Mouse (Mus musculus): ENCODE measurements around the gene Serpina12.

DNA sequence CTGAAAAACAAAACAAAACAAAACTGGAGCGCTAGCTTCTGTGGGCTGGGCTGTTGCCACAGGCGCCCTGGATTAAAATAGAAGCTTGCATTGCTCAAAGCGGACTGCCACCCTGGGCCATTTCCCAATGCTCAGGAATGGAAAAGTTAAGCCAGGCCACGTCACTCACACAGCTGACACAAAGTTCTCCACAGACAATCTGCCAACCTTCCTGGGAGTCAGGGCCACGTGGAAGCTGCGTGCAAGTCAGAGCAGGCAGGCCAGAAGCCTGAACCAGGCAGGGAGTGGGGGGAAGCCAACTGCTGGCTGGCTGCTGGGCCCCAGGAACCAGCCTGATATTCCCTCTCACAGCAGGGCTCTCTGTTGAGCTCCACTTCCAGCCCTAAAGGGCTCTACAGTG, 2.8 kb downstream of the Serpina12 start:
- no peak for TF ChIP-seq ZNF384 (IDR thresholded peaks at IDR 0.05; ENCODE audit: low read depth, low read length)
- TF ChIP-seq MAFK (IDR thresholded peaks at IDR 0.05; ENCODE audit: insufficient read depth, low read depth, low read length): no peak
- TF ChIP-seq ZC3H11A (IDR thresholded peaks at IDR 0.05; ENCODE audit: borderline replicate concordance, low read depth, low read length): no peak
- TF ChIP-seq CHD2 (IDR thresholded peaks at IDR 0.05; ENCODE audit: low read depth, low read length): no peak
